Mouse (Mus musculus): ENCODE data around the gene Palm3. TPM values are rescaled to one million over a fixed set of nuclear protein-coding genes. Genes with fewer than 3 reads are reported as not detected.

The Palm3 gene
- polyA plus RNA-seq, 1 experiment from 2014 or later = 8.5 TPM

- WGBS = 78% methylated on average over 5 of the region's 5 CpGs
- no peak for ATAC-seq (ENCODE audit: low read depth)
- H3K9ac ChIP-seq = no peak overlapping the region
- no peak overlapping the region for H3K27ac ChIP-seq (replicated peaks)
- H3K36me3 ChIP-seq = no peaks in the 10 kb centered on the region
- peaks cover 54% of the 10 kb centered on the region for H3K27me3 ChIP-seq
- peaks cover 12% of the 10 kb centered on the region for H3K4me1 ChIP-seq (replicated peaks)
- H3K9me3 ChIP-seq = no peaks in the 10 kb centered on the region
- no peak overlapping the region for H3K4me2 ChIP-seq
- H3K4me3 ChIP-seq = no peak overlapping the region
Observed at GRCm38 (mm10) chr8:84038015-84038414, 16.7 kb downstream of the Palm3 start.

- no peak for ATAC-seq (ENCODE audit: low read depth)
- no peak overlapping the region for H3K27ac ChIP-seq (replicated peaks)
- H3K9me3 ChIP-seq = no peaks in the 10 kb centered on the region
- H3K4me2 ChIP-seq = no peak overlapping the region
- WGBS = 9% methylated on average over 5 of the region's 5 CpGs
- no peaks in the 10 kb centered on the region for H3K36me3 ChIP-seq
- H3K9ac ChIP-seq = no peak overlapping the region
- no peak overlapping the region for H3K4me3 ChIP-seq
- peaks cover 64% of the 10 kb centered on the region for H3K27me3 ChIP-seq
- peaks cover 13% of the 10 kb centered on the region for H3K4me1 ChIP-seq (replicated peaks)
Observed at GRCm38 (mm10) chr8:84039050-84039449, 17.8 kb downstream of the Palm3 start.

- Histone ChIP-seq H3K4me2 (peak within 1 kb of the TSS; percentile 59), H3K27me3 (peaks cover 72% of the 10 kb centered on the region), H3K4me1 (replicated peaks) (peaks cover 22% of the 10 kb centered on the region), H3K36me3 (no peaks in the 10 kb centered on the region), H3K27ac (replicated peaks) (no peak within 1 kb of the TSS), H3K4me3 (peak within 1 kb of the TSS; percentile 29), H3K9ac (peak within 1 kb of the TSS; percentile 53), H3K9me3 (no peaks in the 10 kb centered on the region)
- 5% methylated on average over 40 of the region's 40 CpGs for WGBS
- ATAC-seq (ENCODE audit: low read depth) = peak; percentile 24; the same call in 1 of the 2 replicates
Observed at GRCm38 (mm10) chr8:84042066-84042947, 21.0 kb downstream of the Palm3 start, which contains the start of gene Il27ra. Gene Il27ra (minus strand): TSS chr8:84042589.

- peaks cover 22% of the 10 kb centered on the region for H3K4me1 ChIP-seq (replicated peaks)
- WGBS = 36% methylated on average over 12 of the region's 12 CpGs
- H3K4me3 ChIP-seq = no peak overlapping the region
- H3K9ac ChIP-seq = no peak overlapping the region
- peak overlapping the region; percentile 59; the same call in 1 of the 2 replicates for H3K4me2 ChIP-seq
- H3K9me3 ChIP-seq = no peaks in the 10 kb centered on the region
- H3K27me3 ChIP-seq = peaks cover 70% of the 10 kb centered on the region
- no peaks in the 10 kb centered on the region for H3K36me3 ChIP-seq
- no peak overlapping the region for H3K27ac ChIP-seq (replicated peaks)
- ATAC-seq (ENCODE audit: low read depth) = no peak
Observed at GRCm38 (mm10) chr8:84042948-84043342, 21.7 kb downstream of the Palm3 start.

GRCm38 (mm10) chr8:84044103-84044502 lies 22.8 kb downstream of the Palm3 start:
- H3K9ac ChIP-seq = no peak overlapping the region
- whole genome bisulfite sequencing = 2% methylated on average over 7 of the region's 7 CpGs
- H3K27ac ChIP-seq (replicated peaks) = no peak overlapping the region
- no peak overlapping the region for H3K4me2 ChIP-seq
- H3K9me3 ChIP-seq = no peaks in the 10 kb centered on the region
- no peak for ATAC-seq (ENCODE audit: low read depth)
- H3K27me3 ChIP-seq = peaks cover 61% of the 10 kb centered on the region
- no peak overlapping the region for H3K4me3 ChIP-seq
- H3K4me1 ChIP-seq (replicated peaks) = peaks cover 22% of the 10 kb centered on the region
- no peaks in the 10 kb centered on the region for H3K36me3 ChIP-seq

GRCm38 (mm10) chr8:84044900-84045299 lies 23.6 kb downstream of the Palm3 start, which contains the start of gene Rln3:
Gene Rln3 (minus strand): TSS chr8:84045000.
- peaks cover 61% of the 10 kb centered on the region for H3K27me3 ChIP-seq
- no peak within 1 kb of the TSS for H3K4me3 ChIP-seq

GRCm38 (mm10) chr8:84046505-84046904 lies 25.2 kb downstream of the Palm3 start:
- Histone ChIP-seq H3K27me3 (peaks cover 48% of the 10 kb centered on the region), H3K9ac (no peak overlapping the region), H3K36me3 (no peaks in the 10 kb centered on the region), H3K9me3 (no peaks in the 10 kb centered on the region), H3K4me2 (no peak overlapping the region), H3K27ac (replicated peaks) (no peak overlapping the region), H3K4me3 (no peak overlapping the region), H3K4me1 (replicated peaks) (peaks cover 22% of the 10 kb centered on the region)
- no peak for ATAC-seq (ENCODE audit: low read depth)
- 81% methylated on average over 3 of the region's 3 CpGs for WGBS

More at GRCm38 (mm10) chr8:84044900-84045299, 23.6 kb downstream of the Palm3 start, which contains the start of gene Rln3:
- Histone ChIP-seq H3K27ac (replicated peaks) (no peak within 1 kb of the TSS), H3K9me3 (no peaks in the 10 kb centered on the region), H3K4me2 (no peak within 1 kb of the TSS), H3K9ac (0 out of 2 replicates have a peak within 1 kb of the TSS, but pooled peaks have one; percentile 6), H3K36me3 (no peaks in the 10 kb centered on the region), H3K4me1 (replicated peaks) (peaks cover 22% of the 10 kb centered on the region)
- no peak for ATAC-seq (ENCODE audit: low read depth)
- 7% methylated on average over 9 of the region's 9 CpGs for WGBS

GRCm38 (mm10) chr8:84048171-84048570 lies 26.9 kb downstream of the Palm3 start:
- Histone ChIP-seq H3K27ac (replicated peaks) (no peak overlapping the region), H3K4me2 (no peak overlapping the region), H3K9ac (no peak overlapping the region), H3K36me3 (no peaks in the 10 kb centered on the region), H3K9me3 (no peaks in the 10 kb centered on the region), H3K27me3 (peaks cover 31% of the 10 kb centered on the region), H3K4me3 (no peak overlapping the region), H3K4me1 (replicated peaks) (peaks cover 10% of the 10 kb centered on the region)
- ATAC-seq (ENCODE audit: low read depth) = no peak
- 67% methylated on average over 5 of the region's 5 CpGs for WGBS

GRCm38 (mm10) chr8:84052746-84053145 lies 31.5 kb downstream of the Palm3 start:
- Histone ChIP-seq H3K27ac (replicated peaks) (no peak overlapping the region), H3K36me3 (no peaks in the 10 kb centered on the region), H3K9ac (no peak overlapping the region), H3K4me1 (replicated peaks) (no peaks in the 10 kb centered on the region), H3K9me3 (no peaks in the 10 kb centered on the region), H3K4me3 (no peak overlapping the region), H3K4me2 (no peak overlapping the region), H3K27me3 (no peaks in the 10 kb centered on the region)
- 84% methylated on average over 3 of the region's 3 CpGs for WGBS
- ATAC-seq (ENCODE audit: low read depth) = no peak

GRCm38 (mm10) chr8:84053229-84053628 lies 32.0 kb downstream of the Palm3 start:
- Histone ChIP-seq H3K4me2 (no peak overlapping the region), H3K36me3 (no peaks in the 10 kb centered on the region), H3K9me3 (no peaks in the 10 kb centered on the region), H3K9ac (no peak overlapping the region), H3K27me3 (no peaks in the 10 kb centered on the region), H3K4me1 (replicated peaks) (no peaks in the 10 kb centered on the region), H3K27ac (replicated peaks) (no peak overlapping the region), H3K4me3 (no peak overlapping the region)
- ATAC-seq (ENCODE audit: low read depth) = no peak
- 92% methylated on average over 5 of the region's 5 CpGs for WGBS

GRCm38 (mm10) chr8:84057827-84058226 lies 36.6 kb downstream of the Palm3 start:
- H3K27ac ChIP-seq (replicated peaks) = no peak overlapping the region

GRCm38 (mm10) chr8:84059226-84059625 lies 38.0 kb downstream of the Palm3 start:
- Histone ChIP-seq H3K4me2 (no peak overlapping the region), H3K4me3 (no peak overlapping the region), H3K9me3 (no peaks in the 10 kb centered on the region), H3K9ac (no peak overlapping the region), H3K27ac (replicated peaks) (no peak overlapping the region), H3K36me3 (no peaks in the 10 kb centered on the region), H3K4me1 (replicated peaks) (no peaks in the 10 kb centered on the region), H3K27me3 (0 out of 2 replicates have a peak, but pooled peaks cover 3% of the 10 kb centered on the region)
- ATAC-seq (ENCODE audit: low read depth) = no peak
- 91% methylated on average over 2 of the region's 2 CpGs for WGBS

More at GRCm38 (mm10) chr8:84057827-84058226, 36.6 kb downstream of the Palm3 start:
- no peaks in the 10 kb centered on the region for H3K4me1 ChIP-seq (replicated peaks)
- no peak overlapping the region for H3K4me3 ChIP-seq
- H3K9ac ChIP-seq = no peak overlapping the region
- no peak for ATAC-seq (ENCODE audit: low read depth)
- 96% methylated on average over 1 of the region's 1 CpGs for WGBS
- no peaks in the 10 kb centered on the region for H3K36me3 ChIP-seq
- 0 out of 2 replicates have a peak, but pooled peaks cover 3% of the 10 kb centered on the region for H3K27me3 ChIP-seq
- H3K9me3 ChIP-seq = no peaks in the 10 kb centered on the region
- no peak overlapping the region for H3K4me2 ChIP-seq
